Mouse (Mus musculus) olfactory bulb, adult 2 months (tissue): ENCODE data around the gene Ms4a4b. TPM values are rescaled to one million over a fixed set of nuclear protein-coding genes. Genes with fewer than 3 reads are reported as not detected.
"Not testable (repeated sequence)": the region's sequence is repeated elsewhere in the genome, so short reads cannot be mapped to it uniquely, and the experiment has no call there.

Experiments used
- H3K27ac ChIP-seq: fragments of 200-500 bp; 2 replicates; pipeline ENCODE4 v1.5.1; 2012; ENCODE audit warnings: low read depth, low read length; ENCODE audit not compliant: insufficient read depth
- H3K4me1 ChIP-seq: fragments of 200-500 bp; 2 replicates; pipeline ENCODE4 v1.6.1; 2012; ENCODE audit warnings: low read length; ENCODE audit not compliant: control insufficient read depth, insufficient read depth
- H3K4me3 ChIP-seq: fragments of 200-500 bp; 2 replicates; pipeline ENCODE4 v1.5.1; 2012; ENCODE audit warnings: mild to moderate bottlenecking, low read depth, low read length, moderate library complexity; ENCODE audit not compliant: insufficient read depth
- CTCF ChIP-seq: fragments of 200-500 bp; IDR thresholded peaks from 2 replicates; pipeline ENCODE4 v1.5.1; 2012; ENCODE audit warnings: low read depth, mild to moderate bottlenecking, low read length, moderate library complexity; ENCODE audit not compliant: insufficient read depth
- POLR2A ChIP-seq: fragments of 200-500 bp; IDR thresholded peaks from 2 replicates; pipeline ENCODE4 v1.6.1; 2012; ENCODE audit warnings: mild to moderate bottlenecking, low read depth, low read length, moderate library complexity; ENCODE audit not compliant: insufficient read depth
- WGBS: fragments of 180-500 bp; shearing (Covaris S2); methylation state at CpG from one replicate; pipeline ENCODE4 v1.1.7; 2018; 5-methylcytosine and 5-hydroxymethylcytosine counted together
- polyA plus RNA-seq: library from polyadenylated mRNA; stranded (reverse); fragments of >200 nt; gene quantifications from 2 replicates; pipeline ENCODE4 v1.2.4, GENCODE M21; 2012; ENCODE audit warnings: low replicate concordance; ENCODE audit not compliant: missing spikeins, insufficient read depth, insufficient read length

Gene Ms4a4b
- polyA plus RNA-seq, 1 experiment: not detected

DNA sequence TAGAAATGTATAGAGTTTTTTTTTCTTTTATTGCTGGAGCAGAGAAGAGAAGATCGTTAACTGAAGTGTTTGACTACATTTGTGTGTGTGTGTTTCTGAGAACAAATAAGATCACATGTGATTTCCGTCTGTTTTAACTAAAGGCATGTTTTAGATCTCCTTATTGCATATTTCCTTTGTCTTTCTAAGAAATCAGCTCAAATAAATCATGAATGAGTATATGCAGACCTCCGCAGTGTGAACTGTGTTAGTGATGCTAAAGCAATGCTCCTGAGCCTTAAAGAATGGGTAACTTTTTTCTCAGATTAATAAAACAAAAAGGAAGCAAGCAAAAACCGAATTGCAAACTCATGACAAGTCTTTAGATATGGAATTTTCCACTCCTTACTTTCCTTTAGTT is 40.6 kb downstream of the Ms4a4b start:
- Histone ChIP-seq H3K4me3 (no peak overlapping the region), H3K27ac (no peak overlapping the region), H3K4me1 (no peaks in the 10 kb centered on the region)
- TF ChIP-seq POLR2A (no peak), CTCF (no peak)
- 66% methylated on average over 4 of the region's 4 CpGs for WGBS

DNA sequence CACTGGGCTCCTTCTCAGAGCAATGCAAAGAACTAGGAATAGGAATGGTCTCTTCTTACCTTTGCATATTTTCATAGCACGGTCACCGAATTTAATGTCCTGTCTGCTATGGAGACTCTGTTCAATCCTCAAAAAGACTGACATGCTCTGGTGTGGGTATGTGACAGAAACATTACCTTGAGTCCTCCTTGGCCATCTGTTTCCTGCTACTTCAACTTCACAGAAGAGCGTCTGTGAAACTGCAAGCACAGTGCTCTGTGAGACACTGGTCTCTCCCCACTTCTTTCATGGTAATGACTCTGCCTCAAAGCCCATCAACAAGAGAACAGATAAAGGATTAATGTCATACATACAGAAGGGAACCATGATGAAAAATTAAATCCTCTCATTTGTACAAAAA is 41.0 kb downstream of the Ms4a4b start:
- TF ChIP-seq CTCF: no peak
- no peaks in the 10 kb centered on the region for H3K4me1 ChIP-seq
- 82% methylated on average over 3 of the region's 3 CpGs for WGBS
- H3K4me3 ChIP-seq: no peak overlapping the region
- H3K27ac ChIP-seq: no peak overlapping the region

DNA sequence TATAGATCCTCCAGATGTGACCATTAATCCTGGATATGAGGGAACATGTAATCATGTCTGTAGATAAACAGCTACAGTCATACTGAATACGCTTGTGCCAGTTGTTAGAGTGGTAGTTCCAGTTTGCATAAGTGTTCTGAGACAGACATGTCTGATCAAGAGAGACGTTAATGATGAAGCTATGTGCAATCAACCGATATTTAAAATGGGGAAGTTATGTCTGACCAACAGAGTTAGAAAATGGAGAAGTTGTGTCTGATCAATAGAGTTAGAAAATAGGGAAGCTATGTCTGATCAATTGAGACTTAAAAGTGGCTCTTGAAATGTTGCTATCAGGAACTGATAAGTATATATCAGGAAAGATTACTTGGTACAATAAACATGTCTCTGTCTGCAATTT is 41.9 kb downstream of the Ms4a4b start:
- no peak for TF ChIP-seq POLR2A
- TF ChIP-seq CTCF: no peak
- no peak overlapping the region for H3K27ac ChIP-seq
- 90% methylated on average over 3 of the region's 3 CpGs for WGBS
- H3K4me3 ChIP-seq: no peak overlapping the region
- H3K4me1 ChIP-seq: no peaks in the 10 kb centered on the region

DNA sequence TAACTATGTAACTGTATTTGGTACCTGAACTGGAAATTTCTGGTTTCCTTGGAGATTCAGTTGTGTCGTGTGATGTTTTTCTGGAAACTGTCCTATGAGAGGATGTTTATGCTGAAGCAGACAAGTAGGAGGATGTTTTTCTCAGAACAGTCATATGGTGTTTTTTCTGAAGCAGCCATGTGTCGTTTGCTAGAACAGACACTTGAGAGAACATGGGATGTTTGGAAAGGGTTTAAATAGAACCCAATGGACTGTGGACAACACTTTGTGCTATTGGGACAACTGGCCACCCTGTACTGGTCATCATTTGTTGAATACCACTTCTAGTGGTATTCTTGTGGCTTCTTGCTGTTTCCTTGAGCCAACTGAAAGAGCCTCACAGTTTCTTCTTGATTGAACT is 42.4 kb downstream of the Ms4a4b start, which contains the start of gene Gm8369:
Gene Gm8369, plus strand, starts transcription at position 193 of the 400 bp plus-strand sequence.
- no peaks in the 10 kb centered on the region for H3K4me1 ChIP-seq
- no peak within 1 kb of the TSS for H3K4me3 ChIP-seq
- TF ChIP-seq CTCF (no peak), POLR2A (no peak)
- 66% methylated on average over 2 of the region's 2 CpGs for WGBS
- no peak within 1 kb of the TSS for H3K27ac ChIP-seq

DNA sequence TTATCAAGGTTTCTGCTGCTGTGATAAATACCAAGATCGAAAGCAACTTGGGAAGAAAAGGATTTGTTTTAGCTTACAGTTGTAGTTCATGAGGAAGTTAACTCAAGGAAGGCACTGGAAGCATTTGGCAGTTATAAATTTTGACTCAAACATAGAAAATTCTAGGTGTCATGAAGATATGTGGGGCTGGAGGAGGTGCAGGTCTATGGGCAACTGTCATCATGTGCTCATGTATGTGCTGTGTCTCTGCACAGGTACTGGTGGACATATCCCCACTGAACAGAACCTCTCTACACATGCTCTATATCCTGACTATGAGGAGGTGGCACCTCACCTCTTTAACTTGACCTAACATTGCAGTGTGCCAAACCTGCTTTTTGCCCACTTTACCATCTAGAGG is 43.2 kb downstream of the Ms4a4b start:
- WGBS: 91% methylated on average over 1 of the region's 1 CpGs

DNA sequence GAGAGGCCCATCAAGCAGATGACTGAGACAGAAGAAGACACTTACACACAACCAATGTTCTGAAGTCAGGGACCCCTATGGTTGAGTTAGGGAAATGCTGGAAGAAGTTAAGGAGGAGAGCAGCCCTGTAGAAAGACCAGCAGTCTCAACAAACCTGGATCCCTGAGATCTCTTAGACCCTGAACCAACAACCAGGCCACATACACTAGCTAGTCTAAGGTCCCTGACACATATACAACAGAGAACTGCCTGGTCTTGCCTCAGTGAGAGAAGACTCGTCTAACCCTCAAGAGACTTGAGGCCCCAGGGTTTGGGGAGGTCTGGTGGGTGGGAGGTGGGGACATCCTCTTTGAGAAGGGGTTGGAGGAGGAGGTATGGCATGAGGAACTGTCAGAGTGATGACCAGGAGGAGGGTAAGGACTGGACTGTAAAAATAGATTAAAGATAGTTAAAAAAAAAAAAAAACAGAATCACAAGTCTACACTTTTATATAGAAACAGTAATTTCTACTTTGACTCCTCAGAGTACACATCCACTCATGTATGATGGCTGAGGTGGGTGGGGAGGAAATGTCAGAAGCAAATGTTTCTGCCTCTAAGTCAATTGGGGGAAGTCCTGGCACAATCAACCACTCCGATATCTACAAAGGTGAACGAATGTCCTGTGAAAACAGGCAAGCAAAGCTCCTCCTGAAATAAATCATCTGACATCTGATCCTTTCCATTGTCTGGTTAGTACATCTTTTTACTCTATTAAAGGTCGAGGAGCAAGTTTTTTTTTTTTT is 48.2 kb downstream of the Ms4a4b start:
- 68% methylated on average over 4 of the region's 4 CpGs for WGBS
- no peak overlapping the region for H3K4me3 ChIP-seq
- TF ChIP-seq CTCF: no peak
- TF ChIP-seq POLR2A: no peak
- no peaks in the 10 kb centered on the region for H3K4me1 ChIP-seq
- no peak overlapping the region for H3K27ac ChIP-seq

More for the DNA sequence above, 43.2 kb downstream of the Ms4a4b start:
- H3K27ac ChIP-seq: no peak overlapping the region
- TF ChIP-seq POLR2A (no peak), CTCF (no peak)
- H3K4me3 ChIP-seq: no peak overlapping the region
- H3K4me1 ChIP-seq: no peaks in the 10 kb centered on the region

DNA sequence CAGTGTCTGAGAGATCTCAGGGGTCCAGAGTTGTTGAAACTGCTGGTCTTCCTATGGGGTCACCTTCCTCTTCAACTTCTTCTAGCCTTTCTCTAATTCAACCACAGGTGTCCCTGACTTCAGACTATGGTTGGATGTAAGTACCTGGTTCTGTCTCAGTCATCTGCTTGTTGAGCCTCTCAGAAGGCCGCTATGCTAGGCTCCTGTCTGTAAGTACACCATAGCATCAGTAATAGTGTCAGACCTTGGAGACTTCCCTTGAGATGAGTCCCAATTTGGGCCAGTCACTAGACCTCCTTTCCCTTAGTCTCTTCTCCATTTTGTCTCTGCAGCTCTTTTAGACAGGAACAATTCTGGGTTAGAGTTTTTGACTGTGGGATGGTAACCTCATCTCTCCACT is 49.3 kb downstream of the Ms4a4b start:
- Histone ChIP-seq H3K27ac (no peak overlapping the region), H3K4me3 (no peak overlapping the region), H3K4me1 (no peaks in the 10 kb centered on the region)
- 70% methylated on average over 1 of the region's 1 CpGs for WGBS
- TF ChIP-seq CTCF: no peak
- no peak for TF ChIP-seq POLR2A

DNA sequence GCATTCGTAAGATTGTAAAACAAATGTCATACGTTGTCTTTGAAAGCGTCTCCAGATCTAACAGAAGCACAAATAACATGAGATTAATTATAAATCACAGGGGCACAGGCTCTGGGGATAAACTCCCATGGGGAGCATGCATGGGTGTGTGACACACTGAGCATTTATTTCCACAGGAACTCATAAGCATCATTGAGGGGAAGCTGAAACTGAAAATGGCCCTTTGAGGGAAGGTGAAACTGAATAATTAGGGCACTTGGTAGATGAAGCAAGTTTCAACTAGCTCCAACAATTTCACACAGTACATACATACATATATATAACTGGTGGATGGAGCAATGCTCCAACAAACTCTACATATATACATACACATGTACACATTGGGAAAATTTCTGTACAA is 51.2 kb downstream of the Ms4a4b start:
- WGBS: 81% methylated on average over 3 of the region's 3 CpGs
- no peak for TF ChIP-seq POLR2A
- TF ChIP-seq CTCF: no peak
- Histone ChIP-seq H3K4me3 (no peak overlapping the region), H3K4me1 (no peaks in the 10 kb centered on the region), H3K27ac (no peak overlapping the region)

DNA sequence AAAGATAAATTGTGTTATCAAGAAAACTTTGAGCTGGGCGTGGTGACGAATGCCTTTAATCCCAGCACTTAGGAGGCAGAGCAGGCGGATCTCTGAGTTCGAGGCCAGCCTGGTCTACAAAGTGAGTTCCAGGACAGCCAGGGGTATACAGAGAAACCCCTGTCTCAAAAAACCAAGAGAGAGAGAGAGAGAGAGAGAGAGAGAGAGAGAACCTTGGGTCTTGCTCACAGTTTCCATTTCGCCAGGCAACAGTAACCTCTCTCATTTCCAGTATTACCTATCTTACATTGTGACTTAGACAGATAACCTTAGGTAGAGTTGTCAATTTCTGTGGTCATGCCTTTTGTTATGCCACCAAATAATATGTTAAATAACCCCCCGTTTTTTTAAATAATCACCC is 53.0 kb downstream of the Ms4a4b start:
- Histone ChIP-seq H3K4me3 (no peak overlapping the region), H3K4me1 (no peaks in the 10 kb centered on the region), H3K27ac (no peak overlapping the region)
- TF ChIP-seq POLR2A (no peak), CTCF (no peak)
- 85% methylated on average over 6 of the region's 6 CpGs for WGBS

DNA sequence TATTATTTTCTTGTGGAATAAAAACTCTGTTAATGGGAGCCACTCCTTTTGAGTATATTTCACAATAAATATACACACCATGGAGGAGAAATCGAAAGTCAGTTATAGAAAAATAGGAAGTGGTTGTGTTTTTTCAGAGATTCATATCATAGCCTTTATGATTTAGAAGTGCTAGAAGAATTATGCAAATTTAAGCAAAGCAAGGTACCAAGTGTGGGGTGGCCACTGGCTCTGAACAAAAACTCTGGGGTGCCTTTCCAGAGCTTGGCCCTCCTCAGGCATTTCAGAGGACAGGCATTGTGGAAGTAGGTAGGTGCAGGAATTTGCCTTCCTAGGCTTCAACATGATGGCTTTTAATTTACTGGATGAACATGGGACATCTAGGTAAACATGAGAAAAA is 53.9 kb downstream of the Ms4a4b start:
- not testable (repeated sequence) for H3K4me3 ChIP-seq, H3K4me1 ChIP-seq, H3K27ac ChIP-seq
- 84% methylated on average over 1 of the region's 1 CpGs for WGBS
